Mouse (Mus musculus) heart, postnatal 14 days (tissue): ENCODE measurements around the gene Wdr4. TPM values are rescaled to one million over a fixed set of nuclear protein-coding genes. Genes with fewer than 3 reads are reported as not detected.

Source experiments
- DNase-seq, 2 experiments: peaks; one replicate each; pipeline ENCODE4 v3.0.0; 2021 to 2022
- intact Hi-C: fragments of 180-260 bp; cut with DNase I; formaldehyde crosslinking; loops from one replicate; pipeline ENCODE4 v1.15.1; 2025
- microRNA-seq, 2 experiments: library from miRNA; unstranded; fragments of <30 nt; microRNA quantifications; one replicate each; pipeline ENCODE4 v1.2.0; 2021 to 2022
- total RNA-seq, 2 experiments: library from RNA; stranded (reverse); gene quantifications; 2 replicates each; pipeline ENCODE4 v1.2.3; 2021

Gene Wdr4
- total RNA-seq, 2 experiments from 2014 or later: 5.6 to 9.2 TPM

GRCm38 (mm10) chr17:31456723-31457567 is 62.8 kb downstream of the Wdr4 start:
- intact Hi-C loops: no loop called here
- peak; percentile 48 to 60 for DNase-seq

GRCm38 (mm10) chr17:31454056-31454455 is 65.7 kb downstream of the Wdr4 start:
- intact Hi-C loops: no loop called here

DNA sequence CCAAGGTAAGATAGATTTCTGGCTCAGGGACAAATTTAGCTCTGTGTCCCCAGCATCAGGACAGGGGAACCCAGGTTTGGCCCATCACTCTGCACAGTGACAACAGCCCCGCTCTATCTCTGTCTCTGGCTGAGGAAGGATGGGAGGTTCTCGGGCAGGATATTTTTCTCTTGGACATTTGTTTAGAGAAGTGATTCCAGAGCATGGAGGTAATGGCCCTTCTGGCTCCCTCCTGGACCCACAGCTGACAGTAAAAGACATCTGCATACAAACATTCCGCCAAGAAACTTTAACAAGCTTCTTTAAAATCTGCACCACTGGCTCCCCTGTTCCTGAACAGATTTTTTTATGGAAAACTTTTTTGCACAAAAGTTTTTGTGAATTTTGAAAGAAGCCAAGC is 66.3 kb downstream of the Wdr4 start:
- DNase-seq: peak in 1 of 2 experiments; percentile 22
- intact Hi-C loops: no loop called here

More at GRCm38 (mm10) chr17:31454056-31454455, 65.7 kb downstream of the Wdr4 start:
- DNase-seq: no peak

DNA sequence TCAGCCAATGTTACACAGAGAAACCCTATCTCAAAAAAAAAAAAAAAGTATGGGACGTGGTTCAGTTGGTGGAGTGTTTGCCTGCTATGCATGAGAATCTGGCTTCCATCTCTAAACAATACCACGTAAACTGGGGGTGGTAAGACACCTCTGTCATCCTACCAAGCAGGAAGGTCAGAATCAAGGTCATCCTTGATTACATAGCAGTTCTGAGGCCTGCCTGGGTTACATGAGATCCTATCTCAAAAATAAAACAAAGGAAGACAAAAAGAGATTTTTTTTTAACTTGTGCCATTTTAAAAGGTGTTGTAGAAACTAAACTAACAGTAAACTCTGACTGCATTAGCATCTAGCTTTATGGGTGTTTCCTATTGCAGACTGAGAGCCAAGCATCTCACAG is 67.0 kb downstream of the Wdr4 start:
- intact Hi-C loops: no loop called here
- DNase-seq: no peak

DNA sequence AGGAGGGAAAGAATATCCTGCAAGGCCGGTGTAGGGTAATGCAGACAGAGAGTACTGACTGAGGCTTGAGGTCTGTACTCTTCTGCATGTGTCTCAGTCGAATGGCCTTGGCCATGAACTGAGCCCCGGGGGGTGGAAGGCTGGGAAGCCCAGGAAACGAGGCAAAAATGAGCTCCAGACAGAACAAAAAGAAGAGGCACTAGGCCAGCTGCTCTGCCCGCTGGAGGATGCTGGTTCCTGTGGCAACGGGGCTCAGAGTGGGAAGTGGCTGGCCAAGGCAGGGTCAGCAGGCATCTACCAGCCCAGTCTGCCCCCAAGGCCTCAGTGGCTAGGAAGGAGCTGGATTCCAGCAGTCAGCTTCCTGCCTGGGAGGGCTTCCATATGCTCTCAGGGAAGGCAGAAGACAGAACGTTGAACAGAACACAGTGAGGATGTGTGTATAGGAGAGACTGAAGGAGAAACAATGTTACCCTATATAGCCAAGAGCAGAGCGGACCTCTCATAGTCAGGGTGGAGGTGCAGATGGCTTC is 68.5 kb downstream of the Wdr4 start:
- intact Hi-C loops: no loop called here
- no peak for DNase-seq

DNA sequence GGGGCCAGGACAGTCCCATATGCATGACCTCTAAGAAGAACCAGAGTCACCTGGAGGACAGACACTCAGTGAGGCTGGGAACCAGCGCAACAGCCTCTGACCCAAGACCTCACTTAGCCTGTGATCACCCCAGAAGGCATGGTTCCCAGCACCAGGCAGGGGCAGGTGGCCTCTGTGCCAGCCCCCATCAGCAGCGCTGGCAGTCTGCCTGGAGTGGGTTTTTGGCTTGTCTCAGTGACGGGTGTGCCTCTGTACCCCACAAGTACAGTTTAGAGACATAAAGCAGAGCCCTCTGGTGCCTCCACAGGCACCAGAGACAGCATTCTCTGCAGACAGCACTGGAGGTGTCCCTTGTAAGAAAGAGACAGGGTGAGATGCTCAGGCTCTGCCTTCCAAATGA is 69.6 kb downstream of the Wdr4 start:
- intact Hi-C loops: no loop called here
- no peak for DNase-seq

- no peak for DNase-seq
- intact Hi-C loops: no loop called here
These were observed 71.3 kb downstream of the Wdr4 start for GRCm38 (mm10) chr17:31448519-31448918.

GRCm38 (mm10) chr17:31447766-31448165 is 72.0 kb downstream of the Wdr4 start:
- DNase-seq: no peak
- intact Hi-C loops: loop anchor here (2.0 kb wide), 1 partner anchor 69 kb away; no protein-coding TSS in a partner anchor

- DNase-seq: no peak
- intact Hi-C loops: no loop called here
These were observed 74.6 kb downstream of the Wdr4 start for GRCm38 (mm10) chr17:31445061-31445731.

Small RNAs within 50 kb of the gene (microRNA-seq; reads per million reads assigned to microRNA genes)
- 0 to 0.12 reads per million in 2 experiments for gene Gm24970

Other genes with a start within 250 kb of the Wdr4 start
- gene Rsph1, start 242.6 kb downstream of the Wdr4 start, total RNA-seq: 1 to 10 TPM; 1.5 to 1.6 TPM
- gene Slc37a1, start 233.2 kb downstream of the Wdr4 start, total RNA-seq: 10 to 100 TPM; 11.7 to 12.3 TPM
- gene Pde9a, start 133.8 kb downstream of the Wdr4 start, total RNA-seq: 10 to 100 TPM in 1 of 2 experiments, 1 to 10 TPM in 1; 7.2 to 11.9 TPM
- gene Ndufv3, start 135 bp upstream of the Wdr4 start, total RNA-seq: 1,000 to 10,000 TPM; 1,261 to 1,328 TPM
- 10 to 100 TPM; 11.6 to 15.0 TPM for gene Pknox1, start 44.8 kb upstream of the Wdr4 start, total RNA-seq
- gene Cbs, start 117.3 kb upstream of the Wdr4 start, total RNA-seq: 1 to 10 TPM in 1 of 2 experiments, under 1 TPM in 1; 0.32 to 1.9 TPM
- gene U2af1, start 138.9 kb upstream of the Wdr4 start, total RNA-seq: 10 to 100 TPM; 82.0 to 82.2 TPM
- not detected for gene Cryaa, start 157.8 kb upstream of the Wdr4 start, total RNA-seq